Mouse (Mus musculus): Measurements from ENCODE around the gene Fam169b. TPM values are rescaled to one million over a fixed set of nuclear protein-coding genes. Genes with fewer than 3 reads are reported as not detected.

The Fam169b gene
- under 1 TPM in 1 of 2 experiments, not detected in 1; 0.08 TPM for total RNA-seq (2021)
- long read RNA-seq, experiment 1: 0 reads
- long read RNA-seq, experiment 2: 0 reads

DNA sequence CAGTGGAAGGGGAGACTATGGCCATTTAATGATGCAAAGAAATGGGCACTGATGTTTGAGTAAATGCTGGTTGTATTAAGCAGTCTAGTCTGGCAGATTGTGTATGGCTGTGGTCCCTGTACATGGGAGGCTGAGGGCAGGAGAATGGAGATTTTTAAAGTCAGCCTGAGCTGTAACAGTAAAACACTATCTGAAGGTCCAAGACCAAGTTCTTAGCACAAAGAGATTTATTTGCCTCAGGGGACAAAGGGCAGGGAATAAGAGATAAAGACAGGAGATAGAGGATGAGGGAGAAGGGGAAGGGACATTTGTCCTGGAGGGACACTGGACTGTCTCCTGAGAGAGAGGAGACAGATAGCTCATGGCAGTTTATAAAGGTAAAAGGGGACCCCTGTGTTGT is at the start of gene Fam169b:
Gene Fam169b, plus strand, starts transcription at position 325 of the 400 bp plus-strand sequence.
- TF ChIP-seq CTCF (IDR thresholded peaks at IDR 0.05): no peak
- H3K27ac ChIP-seq: no peak within 1 kb of the TSS
- intact Hi-C loops (cut with DNase I): no loop called here

DNA sequence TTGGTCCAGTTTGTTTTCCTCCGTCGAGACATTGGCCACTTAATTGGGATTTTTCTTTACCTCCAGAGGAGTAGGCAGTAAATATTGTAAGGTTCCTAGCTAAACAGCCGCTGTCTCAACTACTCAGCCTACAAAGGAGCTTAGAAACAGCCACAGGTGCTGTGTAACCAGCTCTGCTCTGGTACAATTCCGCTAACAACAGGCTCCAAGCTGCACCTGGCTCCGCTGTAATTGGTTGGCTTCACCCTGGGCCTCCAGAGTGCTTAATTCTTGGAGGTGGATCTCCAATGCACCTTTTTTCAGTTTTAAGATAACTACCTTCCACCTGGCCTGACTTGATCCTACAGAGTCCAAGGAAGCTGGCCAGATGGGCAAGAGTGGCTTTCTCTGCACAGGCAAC is 49.6 kb upstream of the Fam169b start:
- H3K4me3 ChIP-seq: no peak overlapping the region
- H3K27ac ChIP-seq: peak overlapping the region; percentile 90
- intact Hi-C loops (cut with DNase I): no loop called here
- no peak for DNase-seq
- TF ChIP-seq CTCF (IDR thresholded peaks at IDR 0.05): no peak

More for the DNA sequence above, at the start of gene Fam169b:
- no peak for DNase-seq
- no peak within 1 kb of the TSS for H3K4me3 ChIP-seq

GRCm38 (mm10) chr7:68225427-68226054 is 48.1 kb upstream of the Fam169b start:
- Histone ChIP-seq H3K4me3 (no peak overlapping the region), H3K27ac (peak overlapping the region; percentile 38; the same call in 1 of the 2 replicates)
- no peak for TF ChIP-seq CTCF (IDR thresholded peaks at IDR 0.05)
- peak; percentile 59 for DNase-seq
- intact Hi-C loops (cut with DNase I): no loop called here

GRCm38 (mm10) chr7:68227021-68227420 is 46.6 kb upstream of the Fam169b start:
- H3K27ac ChIP-seq: no peak overlapping the region
- DNase-seq: no peak
- TF ChIP-seq CTCF (IDR thresholded peaks at IDR 0.05): no peak
- H3K4me3 ChIP-seq: no peak overlapping the region
- intact Hi-C loops (cut with DNase I): no loop called here

DNA sequence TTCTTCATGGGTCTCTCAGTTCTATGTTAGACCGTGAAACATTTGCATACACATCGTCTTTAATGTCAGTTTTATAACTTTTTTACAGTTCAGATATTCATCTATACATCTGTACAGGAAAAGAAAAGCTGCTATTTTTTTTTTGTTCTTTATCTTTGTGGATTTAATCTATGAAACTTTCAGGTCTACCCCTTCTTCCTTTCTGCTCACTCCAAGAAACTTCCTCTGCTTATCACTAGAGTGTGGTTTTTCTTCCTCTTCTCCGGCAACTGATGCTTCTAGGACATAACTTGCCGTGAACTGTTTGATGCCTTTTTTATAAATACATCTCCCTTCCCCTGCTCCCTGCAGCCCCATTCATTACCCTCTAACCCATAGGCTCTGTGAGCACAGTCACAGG is 46.0 kb upstream of the Fam169b start:
- DNase-seq: no peak
- intact Hi-C loops (cut with DNase I): loop anchor here (2.0 kb wide), 1 partner anchor 35 kb away; no protein-coding TSS in a partner anchor
- Histone ChIP-seq H3K27ac (no peak overlapping the region), H3K4me3 (no peak overlapping the region)
- TF ChIP-seq CTCF (IDR thresholded peaks at IDR 0.05): no peak

- DNase-seq: no peak
- intact Hi-C loops (cut with DNase I): loop anchor here (2.0 kb wide), 1 partner anchor 34 kb away; no protein-coding TSS in a partner anchor
- TF ChIP-seq CTCF (IDR thresholded peaks at IDR 0.05): no peak
Measured at GRCm38 (mm10) chr7:68228491-68228890, 45.1 kb upstream of the Fam169b start.

DNA sequence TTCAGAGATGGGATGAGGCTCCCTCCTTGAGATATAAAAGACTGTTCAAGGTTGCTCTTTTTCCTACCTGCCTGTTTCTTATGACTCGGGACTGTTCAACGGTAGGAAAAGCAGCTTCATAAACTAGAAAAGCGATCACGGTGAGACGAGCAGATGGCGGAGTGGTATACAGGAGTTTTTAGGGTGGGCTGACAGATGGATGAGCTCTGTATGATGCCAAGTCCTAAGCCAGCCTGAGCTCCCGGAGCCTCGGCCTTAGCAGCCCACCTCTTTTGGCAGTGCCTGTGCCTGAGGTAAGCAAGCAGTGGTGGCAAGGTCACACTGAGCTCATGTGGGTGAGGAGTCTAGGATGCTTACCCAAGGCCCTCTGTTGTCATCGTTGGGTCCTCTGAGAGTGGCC is 42.8 kb upstream of the Fam169b start:
- TF ChIP-seq CTCF (IDR thresholded peaks at IDR 0.05): no peak
- no peak for DNase-seq
- Histone ChIP-seq H3K27ac (no peak overlapping the region), H3K4me3 (no peak overlapping the region)
- intact Hi-C loops (cut with DNase I): no loop called here

More at GRCm38 (mm10) chr7:68228491-68228890, 45.1 kb upstream of the Fam169b start:
- Histone ChIP-seq H3K27ac (no peak overlapping the region), H3K4me3 (no peak overlapping the region)

- H3K27ac ChIP-seq: no peak overlapping the region
- TF ChIP-seq CTCF (IDR thresholded peaks at IDR 0.05): no peak
- no peak for DNase-seq
- H3K4me3 ChIP-seq: no peak overlapping the region
- intact Hi-C loops (cut with DNase I): no loop called here
Measured at GRCm38 (mm10) chr7:68232521-68232920, 41.1 kb upstream of the Fam169b start.

DNA sequence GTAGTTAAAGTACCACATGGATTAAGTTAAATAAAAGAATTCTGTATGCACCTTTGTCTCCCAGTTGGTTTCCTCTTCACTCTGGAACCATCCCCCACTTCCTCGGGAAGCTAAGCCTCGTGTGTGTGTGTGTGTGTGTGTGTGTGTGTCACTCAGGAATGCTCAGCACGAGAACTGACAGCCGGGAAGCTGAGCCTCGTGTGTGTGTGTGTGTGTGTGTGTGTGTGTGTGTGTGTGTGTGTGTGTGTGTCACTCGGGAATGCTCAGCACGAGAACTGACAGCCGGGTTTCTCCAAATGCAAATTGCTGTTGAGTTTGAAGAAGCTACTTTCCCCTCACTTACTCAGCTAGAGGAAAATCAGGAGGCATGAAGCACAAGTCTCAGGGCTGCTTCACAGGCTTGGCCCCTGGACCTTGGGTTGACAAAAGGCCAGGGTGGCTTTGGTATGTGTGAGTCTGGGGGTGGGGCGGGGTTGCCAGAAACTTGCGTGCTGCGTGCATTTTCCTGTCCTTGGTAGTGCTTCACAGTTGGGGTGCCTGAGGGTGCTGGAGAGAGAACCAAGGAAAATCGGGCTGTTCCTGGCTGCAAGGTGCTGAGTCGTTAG is 39.9 kb upstream of the Fam169b start:
- no peak overlapping the region for H3K4me3 ChIP-seq
- no peak for TF ChIP-seq CTCF (IDR thresholded peaks at IDR 0.05)
- no peak for DNase-seq
- no peak overlapping the region for H3K27ac ChIP-seq
- intact Hi-C loops (cut with DNase I): no loop called here

DNA sequence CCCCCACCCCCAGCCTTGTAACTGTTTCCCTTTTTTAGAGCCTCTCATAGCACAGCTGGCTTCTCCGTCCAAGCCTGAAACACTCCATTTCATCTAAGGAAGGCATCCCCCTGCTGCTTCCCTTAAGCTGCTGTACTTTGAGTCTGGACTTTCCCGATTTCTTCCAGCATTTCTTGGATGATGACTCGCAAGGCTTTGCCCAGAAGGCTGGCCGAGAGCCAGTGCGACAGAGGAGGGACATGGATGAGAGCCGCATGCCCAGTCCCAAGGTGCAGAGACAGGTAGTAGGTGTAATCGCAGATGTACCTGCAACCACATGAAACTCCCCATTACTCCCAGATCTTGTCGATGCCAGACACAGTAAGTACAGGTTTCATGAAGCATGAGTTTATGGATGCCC is 36.8 kb upstream of the Fam169b start:
- Histone ChIP-seq H3K4me3 (no peak overlapping the region), H3K27ac (no peak overlapping the region)
- no peak for DNase-seq
- TF ChIP-seq CTCF (IDR thresholded peaks at IDR 0.05): no peak
- intact Hi-C loops (cut with DNase I): no loop called here

DNA sequence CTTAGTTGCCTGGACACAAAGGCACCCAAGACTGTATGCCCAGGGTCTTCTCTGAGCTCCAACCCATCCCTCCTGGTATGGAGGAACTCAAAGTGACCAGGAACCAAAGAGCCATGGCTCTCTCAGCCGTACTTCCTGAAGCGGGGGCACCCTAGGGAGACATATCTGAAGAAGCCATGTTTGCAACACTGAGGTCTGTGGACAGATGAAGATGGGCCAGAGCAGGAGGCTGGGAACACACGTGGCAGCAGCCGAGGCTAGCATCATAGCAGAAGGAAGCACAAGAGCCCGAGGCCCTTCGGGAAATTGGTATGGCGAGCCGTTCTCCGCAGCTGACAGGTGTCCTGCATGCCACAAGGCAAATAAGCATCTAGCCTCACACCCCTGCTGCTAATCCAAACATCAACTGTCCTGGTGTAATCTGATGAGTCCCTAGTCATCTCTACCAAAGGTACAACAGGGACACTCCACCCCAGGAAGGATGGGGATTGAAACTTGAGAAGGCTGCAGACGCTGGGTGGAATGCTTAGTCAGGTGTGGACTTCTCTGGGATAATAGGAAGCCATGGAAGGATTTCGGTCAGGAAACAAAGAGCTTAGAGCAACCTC is 34.3 kb upstream of the Fam169b start:
- intact Hi-C loops (cut with DNase I): no loop called here
- no peak for DNase-seq
- H3K4me3 ChIP-seq: no peak overlapping the region
- no peak overlapping the region for H3K27ac ChIP-seq
- TF ChIP-seq CTCF (IDR thresholded peaks at IDR 0.05): no peak

- H3K4me3 ChIP-seq: no peak overlapping the region
- no peak for TF ChIP-seq CTCF (IDR thresholded peaks at IDR 0.05)
- H3K27ac ChIP-seq: no peak overlapping the region
- intact Hi-C loops (cut with DNase I): no loop called here
- DNase-seq: no peak
Measured at GRCm38 (mm10) chr7:68241205-68241604, 32.4 kb upstream of the Fam169b start.

DNA sequence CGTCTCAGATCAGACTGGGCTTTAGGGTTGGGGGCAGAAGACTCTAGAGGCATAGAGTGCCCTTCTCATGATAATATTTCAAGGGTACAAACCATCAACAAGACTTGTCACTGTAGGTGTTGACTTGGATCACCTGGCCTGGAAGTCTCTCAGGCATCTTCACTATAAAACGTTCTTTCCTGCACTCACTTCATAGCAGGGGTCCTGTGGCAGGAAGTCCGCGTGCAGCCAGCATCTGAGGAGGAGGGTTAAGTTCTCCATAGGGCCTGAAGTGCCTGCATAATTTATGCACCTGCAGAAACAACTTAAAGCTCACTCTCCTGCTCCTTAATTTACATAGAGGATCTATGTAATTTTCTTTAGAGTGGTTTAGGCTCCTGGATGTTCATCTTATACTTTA is 28.0 kb upstream of the Fam169b start:
- TF ChIP-seq CTCF (IDR thresholded peaks at IDR 0.05): no peak
- Histone ChIP-seq H3K4me3 (no peak overlapping the region), H3K27ac (no peak overlapping the region)
- intact Hi-C loops (cut with DNase I): no loop called here
- no peak for DNase-seq

All from gastrocnemius, adult 2 months (tissue).